Mouse (Mus musculus): ENCODE data around the gene Tomt. TPM values are rescaled to one million over a fixed set of nuclear protein-coding genes. Genes with fewer than 3 reads are reported as not detected.
"Not testable (repeated sequence)": the region's sequence is repeated elsewhere in the genome, so short reads cannot be mapped to it uniquely, and the experiment has no call there.

Tomt gene
- 0.50 TPM for polyA plus RNA-seq (2021)

DNA sequence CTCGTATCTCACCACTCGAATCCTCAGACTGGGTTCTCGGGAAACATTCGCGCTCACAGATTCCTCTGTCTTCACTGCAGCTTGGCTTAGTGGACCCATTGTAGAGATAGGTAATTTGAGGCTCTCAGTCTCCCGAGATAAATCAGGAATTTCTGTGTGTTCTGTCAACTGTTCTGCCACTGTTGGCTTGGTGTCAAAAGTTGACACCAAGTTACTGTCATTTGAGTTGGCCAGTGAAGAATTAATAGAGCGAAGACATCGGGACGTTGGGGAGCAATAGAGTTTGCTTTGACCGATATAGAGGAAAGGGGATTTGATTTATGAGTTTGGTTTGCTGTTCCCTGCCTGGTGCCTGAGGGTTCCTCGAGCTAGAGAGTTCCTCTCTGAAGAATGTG, at the start of gene Tomt:
Tomt (minus strand) TSS at position 73 of the 395 bp plus-strand sequence.
- in situ Hi-C loops (cut with MboI; ENCODE audit: low pct_unique_long_range_greater_than_20kb), result loop anchor here (10.0 kb wide), 1 partner anchor 241 kb away; the partner anchor contains the start of gene Clpb
- no peaks in the 10 kb centered on the region for H3K27me3 ChIP-seq
- ATAC-seq (no peak), DNase-seq (ENCODE audit: low read depth, low spot score) (no peak)
- TF ChIP-seq CTCF (IDR thresholded peaks at IDR 0.05), result no peak
- ChIA-PET CTCF (no interaction called here), POLR2A (interaction anchor here (0.9 kb wide), 1 partner anchor 8 kb away, joined by 3 read pairs; no protein-coding TSS in a partner anchor)

DNA sequence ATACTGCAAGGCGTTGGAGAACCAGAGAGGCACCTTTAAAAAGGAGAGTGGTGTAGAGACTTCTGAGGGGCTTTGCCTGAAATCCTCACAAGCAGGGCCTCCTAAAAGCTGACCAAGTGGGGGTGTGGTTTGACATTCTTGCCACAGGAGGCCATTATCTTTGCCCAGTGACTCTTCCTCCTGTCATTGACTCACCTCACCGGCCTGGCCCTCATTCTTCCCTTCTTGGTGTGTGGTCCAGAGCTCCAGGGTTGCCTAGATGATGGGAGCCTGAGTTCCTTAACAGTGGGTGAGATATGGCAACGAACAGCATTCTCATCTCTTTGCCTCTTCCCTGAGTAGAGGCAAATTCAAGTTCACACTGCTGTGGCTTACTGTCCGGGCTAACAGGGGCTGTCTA, 49.7 kb upstream of the Tomt start:
- H3K27me3 ChIP-seq, result no peaks in the 10 kb centered on the region
- CTCF ChIA-PET, result no interaction called here
- no peak for TF ChIP-seq CTCF (IDR thresholded peaks at IDR 0.05)
- POLR2A ChIA-PET, result no interaction called here
- ATAC-seq (no peak), DNase-seq (ENCODE audit: low read depth, low spot score) (no peak)
- in situ Hi-C loops (cut with MboI; ENCODE audit: low pct_unique_long_range_greater_than_20kb), result no loop called here

DNA sequence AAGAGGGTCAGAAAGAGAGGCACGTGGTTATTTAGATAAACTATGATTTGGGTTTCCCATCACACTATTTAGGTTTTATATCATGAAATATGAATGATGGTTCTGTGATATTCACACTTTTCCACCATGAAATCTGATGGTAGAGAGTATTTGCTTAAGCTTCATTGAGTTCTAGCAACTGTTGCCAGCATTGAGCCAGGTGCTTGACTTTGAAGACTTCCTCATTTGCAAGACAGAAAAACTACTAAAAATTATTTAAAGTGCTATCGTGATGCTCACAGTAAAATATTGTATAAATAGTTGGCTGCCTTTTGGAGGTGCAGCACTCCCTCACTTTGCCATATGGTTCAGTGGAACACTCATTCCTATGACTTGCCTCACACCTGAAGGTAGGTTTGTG, 49.1 kb upstream of the Tomt start:
- no peak for TF ChIP-seq CTCF (IDR thresholded peaks at IDR 0.05)

DNA sequence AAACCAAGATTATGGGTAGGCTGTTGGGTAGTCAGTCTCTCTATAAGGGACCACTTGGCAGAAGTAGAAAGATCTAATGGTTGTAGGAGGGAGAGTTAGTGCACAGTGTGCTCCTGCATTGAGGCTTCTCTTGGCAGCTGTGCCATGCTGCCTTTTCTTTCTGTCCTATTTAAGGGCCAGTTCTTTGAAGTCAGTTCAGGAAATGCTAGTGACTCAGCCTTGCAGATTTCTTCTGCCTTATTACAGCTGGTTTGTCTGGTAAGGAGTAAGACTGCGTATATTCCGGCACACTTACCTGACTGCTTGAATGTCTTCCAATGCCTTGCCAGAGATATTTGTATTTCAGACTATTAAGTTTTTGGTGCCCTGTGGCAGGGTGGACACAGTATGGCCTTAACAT, 48.0 kb upstream of the Tomt start:
- H3K27me3 ChIP-seq, result no peaks in the 10 kb centered on the region
- TF ChIP-seq CTCF (IDR thresholded peaks at IDR 0.05), result no peak
- in situ Hi-C loops (cut with MboI; ENCODE audit: low pct_unique_long_range_greater_than_20kb), result no loop called here
- ATAC-seq (no peak), DNase-seq (ENCODE audit: low read depth, low spot score) (no peak)
- POLR2A ChIA-PET, result no interaction called here
- CTCF ChIA-PET, result interaction anchor here (1.6 kb wide), 1 partner anchor 14 kb away, joined by 6 read pairs; no protein-coding TSS in a partner anchor

More for the DNA sequence above, 49.1 kb upstream of the Tomt start:
- in situ Hi-C loops (cut with MboI; ENCODE audit: low pct_unique_long_range_greater_than_20kb), result no loop called here
- H3K27me3 ChIP-seq, result no peaks in the 10 kb centered on the region
- DNase-seq (ENCODE audit: low read depth, low spot score), result no peak
- POLR2A ChIA-PET, result no interaction called here
- no peak for ATAC-seq
- CTCF ChIA-PET, result no interaction called here

DNA sequence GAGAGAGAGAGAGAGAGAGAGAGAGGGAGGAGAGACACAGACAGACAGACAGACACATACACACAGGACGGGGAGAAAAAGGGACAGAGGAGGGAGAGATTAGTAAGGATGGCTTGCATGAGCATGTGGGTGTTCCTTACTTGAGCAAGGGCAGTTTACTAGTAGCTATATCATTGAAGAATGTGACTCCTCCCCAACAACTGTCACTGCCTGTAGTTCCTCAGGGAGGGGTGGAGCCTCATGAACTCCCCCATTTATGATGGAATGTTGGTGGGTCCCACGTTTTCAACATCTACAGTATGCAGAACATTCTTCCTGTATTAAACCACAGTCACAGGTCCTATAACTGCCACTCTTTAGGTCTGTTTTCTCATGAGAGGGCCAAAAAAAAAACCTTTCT, 45.9 kb upstream of the Tomt start:
- no peaks in the 10 kb centered on the region for H3K27me3 ChIP-seq
- CTCF ChIA-PET, result interaction anchor here (1.4 kb wide), 2 partner anchors 9 to 16 kb away, joined by 3 read pairs; no protein-coding TSS in a partner anchor
- ATAC-seq (no peak), DNase-seq (ENCODE audit: low read depth, low spot score) (no peak)
- TF ChIP-seq CTCF (IDR thresholded peaks at IDR 0.05), result no peak
- POLR2A ChIA-PET, result no interaction called here
- in situ Hi-C loops (cut with MboI; ENCODE audit: low pct_unique_long_range_greater_than_20kb), result no loop called here

DNA sequence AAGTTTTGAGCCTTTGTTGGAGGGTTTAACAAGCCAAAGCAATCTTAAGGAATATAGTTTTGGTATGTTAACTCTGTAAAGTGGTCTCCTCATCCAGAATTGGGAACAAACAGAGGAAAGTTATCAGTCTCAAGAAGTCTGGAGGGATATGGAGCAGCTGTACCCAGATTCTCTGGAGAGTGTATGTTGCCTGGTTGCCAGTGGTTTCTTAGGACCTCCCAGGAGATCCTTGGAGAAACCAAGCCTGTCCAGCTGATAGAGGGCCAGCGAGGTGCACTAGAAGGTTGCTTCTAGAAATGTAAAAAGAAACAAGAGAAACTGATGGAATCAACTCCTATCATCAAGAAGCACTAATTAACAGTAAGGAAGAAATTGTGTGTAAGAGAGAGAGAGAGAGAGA, 45.5 kb upstream of the Tomt start:
- in situ Hi-C loops (cut with MboI; ENCODE audit: low pct_unique_long_range_greater_than_20kb), result no loop called here
- POLR2A ChIA-PET, result no interaction called here
- no peak for TF ChIP-seq CTCF (IDR thresholded peaks at IDR 0.05)
- DNase-seq (ENCODE audit: low read depth, low spot score) (no peak), ATAC-seq (no peak)
- CTCF ChIA-PET, result interaction anchor here (1.3 to 1.7 kb wide), 4 partner anchors 9 to 47 kb away, joined by 3 to 5 read pairs (median 4); no protein-coding TSS in a partner anchor
- no peaks in the 10 kb centered on the region for H3K27me3 ChIP-seq

DNA sequence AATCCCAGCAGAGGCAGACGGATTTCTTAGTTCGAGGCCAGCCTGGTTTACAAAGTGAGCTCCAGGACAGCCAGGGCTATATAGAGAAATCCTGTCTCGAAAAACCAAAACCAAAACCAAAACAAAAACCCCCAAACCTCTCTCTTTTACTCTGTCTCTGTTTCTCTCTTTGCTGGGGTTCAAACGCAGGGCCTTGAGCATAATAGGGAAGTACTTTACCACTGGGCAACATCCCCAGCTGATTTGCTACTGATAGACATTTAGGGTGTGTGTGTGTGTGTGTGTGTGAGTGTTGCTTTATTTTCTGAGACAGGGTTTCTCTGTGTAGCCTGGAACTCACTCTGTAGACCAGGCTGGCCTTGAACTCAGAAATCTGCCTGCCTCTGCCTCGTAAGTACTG, 42.8 kb upstream of the Tomt start:
- POLR2A ChIA-PET, result interaction anchor here (0.5 kb wide), 1 partner anchor 440 kb away, joined by 3 read pairs; no protein-coding TSS in a partner anchor
- H3K27me3 ChIP-seq; DNase-seq (ENCODE audit: low read depth, low spot score); in situ Hi-C loops (cut with MboI; ENCODE audit: low pct_unique_long_range_greater_than_20kb); ATAC-seq: not testable (repeated sequence)
- CTCF ChIA-PET, result interaction anchor here (1.3 kb wide), 1 partner anchor 11 kb away, joined by 3 read pairs; no protein-coding TSS in a partner anchor

DNA sequence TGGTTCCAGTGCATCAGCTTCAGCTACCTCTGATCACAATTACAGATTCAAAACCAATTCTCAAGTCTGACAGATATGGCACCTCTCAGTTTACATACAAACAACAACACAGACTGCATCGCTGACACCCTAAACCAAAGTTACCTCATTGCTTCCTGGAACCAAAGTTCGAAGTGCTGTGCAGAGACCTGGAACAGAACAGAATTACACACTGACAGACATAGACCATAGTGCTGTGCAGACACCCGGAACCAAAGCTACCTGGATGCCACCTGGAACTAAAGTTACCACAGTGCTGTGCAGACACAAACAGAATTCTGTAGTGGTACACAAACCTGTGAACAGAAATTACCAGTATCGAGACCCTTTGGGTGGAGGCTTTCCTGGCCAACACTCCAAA, 33.6 kb upstream of the Tomt start:
- no peak for TF ChIP-seq CTCF (IDR thresholded peaks at IDR 0.05)
- POLR2A ChIA-PET, result no interaction called here
- DNase-seq (ENCODE audit: low read depth, low spot score), result no peak
- no peak for ATAC-seq
- no peaks in the 10 kb centered on the region for H3K27me3 ChIP-seq
- in situ Hi-C loops (cut with MboI; ENCODE audit: low pct_unique_long_range_greater_than_20kb), result no loop called here
- CTCF ChIA-PET, result interaction anchor here (1.5 to 1.9 kb wide), 2 partner anchors 11 to 14 kb away, joined by 5 to 6 read pairs; no protein-coding TSS in a partner anchor

DNA sequence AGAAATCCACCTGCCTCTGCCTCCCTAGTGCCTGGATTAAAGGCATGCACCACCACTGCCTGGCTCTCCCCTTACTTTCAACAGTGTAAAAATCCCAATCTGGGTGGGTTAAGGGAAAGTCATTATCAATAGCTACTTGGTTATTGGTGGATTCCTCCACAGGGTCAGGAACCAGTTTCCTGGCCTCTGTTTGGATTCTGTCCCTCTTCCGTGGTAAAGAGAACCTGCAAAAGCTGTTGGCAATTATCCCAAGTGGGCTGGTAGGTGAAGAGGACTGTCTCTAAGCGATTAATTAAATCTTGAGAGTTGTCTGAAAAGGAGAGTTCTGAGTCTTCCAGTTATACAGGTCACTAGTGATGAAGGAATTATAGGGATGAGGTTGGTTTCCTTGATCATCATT, 32.2 kb upstream of the Tomt start:
- in situ Hi-C loops (cut with MboI; ENCODE audit: low pct_unique_long_range_greater_than_20kb), result no loop called here
- no peaks in the 10 kb centered on the region for H3K27me3 ChIP-seq
- CTCF ChIA-PET, result interaction anchor here (1.8 to 1.9 kb wide), 2 partner anchors 10 to 13 kb away, joined by 4 to 5 read pairs; no protein-coding TSS in a partner anchor
- DNase-seq (ENCODE audit: low read depth, low spot score), result no peak
- no peak for ATAC-seq
- TF ChIP-seq CTCF (IDR thresholded peaks at IDR 0.05), result no peak
- POLR2A ChIA-PET, result no interaction called here

DNA sequence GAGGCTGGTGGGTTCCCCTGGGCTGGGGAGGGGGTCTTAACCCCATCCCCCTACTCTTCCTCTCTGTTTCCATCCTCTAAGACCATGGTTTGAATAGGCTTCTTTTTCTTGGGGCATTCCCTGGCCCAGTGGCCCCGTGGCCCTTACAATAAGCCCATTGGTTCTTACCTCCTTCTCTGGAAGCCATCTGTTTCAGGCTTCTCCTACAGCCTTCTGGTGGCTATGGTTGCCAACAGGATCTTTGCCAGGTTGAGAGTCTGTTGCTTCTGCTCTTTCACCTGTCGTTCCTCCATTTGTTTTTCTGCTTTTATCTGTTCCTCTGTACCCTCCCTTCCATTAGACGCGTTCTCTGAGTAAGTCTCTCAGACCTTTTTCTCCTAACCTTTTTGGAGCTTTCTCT, 31.4 kb upstream of the Tomt start:
- no peak for DNase-seq (ENCODE audit: low read depth, low spot score)
- no peak for ATAC-seq
- CTCF ChIA-PET, result interaction anchor here (1.8 kb wide), 2 partner anchors 10 to 31 kb away, joined by 4 read pairs; no protein-coding TSS in a partner anchor
- in situ Hi-C loops (cut with MboI; ENCODE audit: low pct_unique_long_range_greater_than_20kb), result no loop called here
- no peaks in the 10 kb centered on the region for H3K27me3 ChIP-seq
- POLR2A ChIA-PET, result no interaction called here
- no peak for TF ChIP-seq CTCF (IDR thresholded peaks at IDR 0.05)

DNA sequence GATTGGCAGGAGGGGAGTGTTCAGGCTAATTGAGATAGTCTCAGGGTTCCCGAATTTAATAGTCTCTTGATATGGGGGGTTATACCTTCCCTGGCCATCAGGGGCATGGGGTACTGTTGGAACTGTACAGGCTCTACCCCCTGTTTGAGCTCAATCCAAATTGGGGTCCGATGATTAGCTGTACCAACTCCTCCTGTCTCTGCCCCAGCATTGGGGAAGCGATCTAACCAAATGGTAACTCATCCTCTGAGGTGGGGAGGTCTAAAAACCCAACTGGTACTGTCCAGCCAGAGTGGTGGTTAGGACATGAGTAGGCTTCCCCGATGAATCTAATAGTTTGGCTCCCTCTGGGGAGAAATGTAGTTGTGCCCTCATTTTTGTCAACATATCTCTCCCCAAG, 30.8 kb upstream of the Tomt start:
- POLR2A ChIA-PET, result no interaction called here
- CTCF ChIA-PET, result interaction anchor here (1.8 kb wide), 1 partner anchor 32 kb away, joined by 4 read pairs; no protein-coding TSS in a partner anchor
- TF ChIP-seq CTCF (IDR thresholded peaks at IDR 0.05), result no peak
- no peaks in the 10 kb centered on the region for H3K27me3 ChIP-seq
- DNase-seq (ENCODE audit: low read depth, low spot score), result no peak
- in situ Hi-C loops (cut with MboI; ENCODE audit: low pct_unique_long_range_greater_than_20kb), result no loop called here
- no peak for ATAC-seq

DNA sequence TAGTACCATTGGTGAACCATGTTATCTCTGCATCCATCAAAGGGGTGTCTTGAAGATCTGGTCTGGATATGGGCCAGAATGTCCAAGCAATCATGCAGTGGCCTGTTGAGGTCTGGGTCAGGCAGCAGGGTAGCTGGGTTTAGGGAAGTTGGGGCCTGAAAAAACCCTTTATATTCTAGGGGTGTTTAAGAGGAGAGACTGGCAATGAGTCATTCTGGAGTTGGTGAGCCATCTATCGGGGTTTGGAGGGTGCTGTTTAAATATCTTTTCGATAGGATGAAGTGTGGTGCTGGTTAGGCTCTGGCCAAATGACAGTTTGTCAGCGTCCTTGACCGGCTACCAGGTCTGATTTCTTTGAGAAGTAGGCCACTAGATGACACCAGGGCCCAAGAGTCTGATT, 29.8 kb upstream of the Tomt start:
- DNase-seq (ENCODE audit: low read depth, low spot score), result no peak

More for the DNA sequence above, 29.8 kb upstream of the Tomt start:
- no peak for TF ChIP-seq CTCF (IDR thresholded peaks at IDR 0.05)
- ChIA-PET POLR2A (interaction anchor here (1.4 kb wide), 1 partner anchor 11 kb away, joined by 4 read pairs; no protein-coding TSS in a partner anchor), CTCF (interaction anchor here (1.8 kb wide), 1 partner anchor 33 kb away, joined by 4 read pairs; no protein-coding TSS in a partner anchor)
- in situ Hi-C loops (cut with MboI; ENCODE audit: low pct_unique_long_range_greater_than_20kb), result no loop called here
- ATAC-seq, result no peak
- H3K27me3 ChIP-seq, result no peaks in the 10 kb centered on the region

Data from Patski (cell line).